Mouse (Mus musculus): ENCODE data around the gene Smim13. TPM values are rescaled to one million over a fixed set of nuclear protein-coding genes. Genes with fewer than 3 reads are reported as not detected.

Gene Smim13
- polyA plus RNA-seq, 1 experiment from 2014 or later, result 20.3 TPM

DNA sequence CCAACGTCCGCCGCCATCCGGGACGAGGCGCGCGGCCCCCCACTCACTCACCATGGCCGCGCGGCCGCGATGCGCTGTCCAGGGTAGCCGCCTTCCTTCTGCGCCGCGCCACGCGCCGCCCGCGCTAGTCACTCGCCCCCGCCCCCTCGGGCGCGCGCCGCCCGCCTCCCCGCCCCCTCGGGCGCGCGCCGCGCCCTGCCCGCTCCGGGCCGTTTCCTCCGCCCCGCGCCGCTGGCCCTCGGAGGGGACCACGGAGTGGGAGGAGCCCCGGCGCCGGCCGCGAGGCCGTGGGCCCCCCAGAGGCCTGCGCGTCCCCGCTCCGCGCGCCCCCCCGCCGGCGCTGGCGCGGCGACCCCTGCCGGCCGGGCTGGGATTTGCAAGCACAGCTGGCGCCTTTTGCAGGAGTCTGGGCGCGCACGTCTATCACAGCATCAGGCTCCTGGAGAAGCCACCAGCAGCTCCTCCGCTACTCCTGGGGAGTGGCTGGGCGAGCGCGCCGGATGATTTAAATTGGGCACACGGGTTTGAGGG lies 29.3 kb upstream of the Smim13 start, which contains the start of gene Elovl2:
TSS of gene Elovl2 (minus strand) at position 102 of the 531 bp plus-strand sequence.
- H3K27me3 ChIP-seq, result no peaks in the 10 kb centered on the region
- peak within 1 kb of the TSS; percentile 73 for H3K27ac ChIP-seq
- peaks cover 16% of the 10 kb centered on the region for H3K4me1 ChIP-seq
- peak within 1 kb of the TSS; percentile 79 for H3K4me3 ChIP-seq (replicated peaks)
- peaks cover 14% of the 10 kb centered on the region for H3K9me3 ChIP-seq
- H3K36me3 ChIP-seq (replicated peaks), result no peaks in the 10 kb centered on the region
- WGBS, result 2% methylated on average over 39 of the region's 77 CpGs
- H3K4me2 ChIP-seq, result peak within 1 kb of the TSS; percentile 58
- H3K9ac ChIP-seq, result peak within 1 kb of the TSS; percentile 79
- peak; percentile 95 for ATAC-seq (ENCODE audit: low FRiP score)

DNA sequence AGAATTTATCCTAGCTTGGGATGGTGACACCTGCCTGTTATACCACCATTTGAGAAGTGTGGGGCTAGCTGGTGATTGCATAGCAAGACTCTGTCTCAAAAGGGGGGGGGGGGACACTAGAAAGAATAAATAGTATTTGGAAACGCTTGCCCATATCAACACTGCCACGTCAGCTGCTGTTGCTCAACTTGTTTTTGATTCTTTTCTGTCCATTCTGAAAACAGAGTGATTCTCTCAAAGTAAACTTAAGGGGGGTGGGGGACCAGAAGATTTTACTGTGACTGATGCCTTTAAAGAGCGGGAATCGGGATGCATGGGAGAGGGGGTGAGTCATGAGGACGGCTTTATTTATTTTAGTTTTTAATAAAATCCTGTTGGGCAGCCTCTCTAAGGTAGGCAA lies 23.1 kb upstream of the Smim13 start:
- WGBS, result 84% methylated on average over 5 of the region's 5 CpGs
- Histone ChIP-seq H3K4me2 (no peak overlapping the region), H3K27ac (no peak overlapping the region), H3K4me1 (no peaks in the 10 kb centered on the region), H3K4me3 (replicated peaks) (no peak overlapping the region), H3K27me3 (no peaks in the 10 kb centered on the region), H3K9me3 (peaks cover 4% of the 10 kb centered on the region), H3K9ac (no peak overlapping the region), H3K36me3 (replicated peaks) (no peaks in the 10 kb centered on the region)
- ATAC-seq (ENCODE audit: low FRiP score), result no peak

DNA sequence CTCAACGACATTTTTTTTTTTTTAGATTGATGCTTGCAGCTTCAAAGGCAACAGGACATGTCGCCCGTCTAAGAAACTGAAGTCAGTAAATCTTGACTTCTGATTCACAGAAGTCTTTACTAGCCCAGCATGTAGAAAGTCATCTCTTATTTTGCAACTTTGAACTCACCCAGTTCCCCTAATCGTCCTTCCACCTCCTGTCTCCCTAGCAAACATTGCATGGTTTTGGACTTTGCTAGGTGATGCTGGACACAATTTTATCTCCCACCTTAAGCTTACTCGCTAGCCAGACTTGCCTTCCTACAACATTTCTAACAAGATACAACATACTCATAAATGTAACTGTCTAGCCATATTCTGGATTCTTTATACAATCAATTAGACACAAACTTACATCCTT lies 21.6 kb upstream of the Smim13 start:
- 86% methylated on average over 5 of the region's 5 CpGs for WGBS
- H3K4me1 ChIP-seq, result no peaks in the 10 kb centered on the region
- no peaks in the 10 kb centered on the region for H3K36me3 ChIP-seq (replicated peaks)
- H3K27ac ChIP-seq, result no peak overlapping the region
- no peak overlapping the region for H3K9ac ChIP-seq
- H3K4me3 ChIP-seq (replicated peaks), result no peak overlapping the region
- H3K27me3 ChIP-seq, result no peaks in the 10 kb centered on the region
- no peaks in the 10 kb centered on the region for H3K9me3 ChIP-seq
- H3K4me2 ChIP-seq, result no peak overlapping the region
- no peak for ATAC-seq (ENCODE audit: low FRiP score)

DNA sequence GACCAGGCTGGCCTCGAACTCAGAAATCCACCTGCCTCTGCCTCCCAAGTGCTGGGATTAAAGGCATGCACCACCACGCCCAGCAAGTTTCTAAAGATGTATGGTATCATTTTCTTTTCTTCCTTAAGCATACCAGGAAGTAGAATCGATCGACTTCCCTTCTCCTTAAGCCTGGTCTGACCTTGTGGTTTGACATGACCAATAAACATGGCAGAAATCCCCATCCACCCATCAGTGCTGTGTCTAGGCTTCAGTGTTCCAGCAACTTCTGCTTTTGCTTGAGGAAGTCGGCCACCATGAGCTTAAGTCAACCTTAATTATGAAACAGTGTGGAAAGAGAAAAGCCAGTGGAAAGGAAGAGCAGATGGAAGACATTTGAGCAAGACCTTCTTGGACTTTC lies 19.4 kb upstream of the Smim13 start:
- no peak overlapping the region for H3K27ac ChIP-seq
- no peaks in the 10 kb centered on the region for H3K9me3 ChIP-seq
- no peak for ATAC-seq (ENCODE audit: low FRiP score)
- no peak overlapping the region for H3K4me3 ChIP-seq (replicated peaks)
- H3K4me2 ChIP-seq, result no peak overlapping the region
- no peaks in the 10 kb centered on the region for H3K4me1 ChIP-seq
- no peak overlapping the region for H3K9ac ChIP-seq
- H3K27me3 ChIP-seq, result 0 out of 2 replicates have a peak, but pooled peaks cover 4% of the 10 kb centered on the region
- 89% methylated on average over 5 of the region's 5 CpGs for WGBS
- H3K36me3 ChIP-seq (replicated peaks), result no peaks in the 10 kb centered on the region

DNA sequence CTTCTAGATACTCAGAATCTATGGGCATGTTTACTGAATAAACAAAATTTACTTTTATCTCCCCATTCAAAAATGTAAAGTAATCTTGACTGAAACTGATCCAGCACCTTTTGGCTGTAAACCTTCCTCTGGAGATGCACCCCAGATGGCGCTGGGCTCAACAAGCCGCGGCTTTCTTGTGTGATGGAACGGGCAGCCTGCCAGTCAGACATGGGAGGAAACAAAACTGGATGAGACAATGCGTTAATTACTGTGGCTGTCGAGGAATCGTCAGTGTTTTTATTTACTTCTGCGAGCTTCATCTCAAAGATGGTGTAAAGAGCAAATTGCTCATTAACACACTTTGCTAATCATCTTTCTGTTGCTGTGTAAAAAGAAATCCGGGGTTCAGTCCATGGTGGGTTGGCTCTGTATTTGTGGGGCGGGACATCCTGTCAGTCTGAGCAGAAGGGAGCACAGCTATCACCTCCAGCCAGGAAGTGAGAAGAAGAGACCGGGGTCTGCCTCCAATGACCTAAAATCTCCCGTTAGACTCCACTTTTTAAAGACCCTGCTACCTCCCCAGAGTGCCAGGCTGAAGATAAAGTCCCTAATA lies 18.2 kb upstream of the Smim13 start:
- 72% methylated on average over 12 of the region's 12 CpGs for WGBS
- no peak overlapping the region for H3K27ac ChIP-seq
- no peaks in the 10 kb centered on the region for H3K36me3 ChIP-seq (replicated peaks)
- no peak overlapping the region for H3K4me3 ChIP-seq (replicated peaks)
- no peak for ATAC-seq (ENCODE audit: low FRiP score)
- H3K4me2 ChIP-seq, result no peak overlapping the region
- no peak overlapping the region for H3K9ac ChIP-seq
- no peaks in the 10 kb centered on the region for H3K9me3 ChIP-seq
- H3K27me3 ChIP-seq, result 0 out of 2 replicates have a peak, but pooled peaks cover 4% of the 10 kb centered on the region
- no peaks in the 10 kb centered on the region for H3K4me1 ChIP-seq

DNA sequence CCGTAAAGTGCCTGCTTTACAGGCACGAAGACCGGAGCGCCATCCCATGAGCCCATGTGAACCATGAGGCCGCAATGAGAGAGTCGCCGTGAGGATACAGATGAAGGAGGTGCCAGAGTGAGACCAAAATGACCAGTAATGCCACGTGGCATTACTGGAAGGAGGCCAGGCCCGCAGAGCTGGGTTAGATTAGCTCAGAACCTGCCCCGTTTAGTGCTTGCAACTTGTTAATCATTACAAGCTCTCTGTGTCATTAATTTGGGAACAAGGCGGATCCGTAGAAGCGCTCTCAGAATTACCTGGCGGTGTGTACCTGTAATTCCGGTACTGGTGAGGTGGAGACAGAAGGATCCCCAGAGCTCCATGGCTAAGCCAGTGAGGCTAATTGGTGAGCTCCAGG lies 17.4 kb upstream of the Smim13 start:
- H3K27ac ChIP-seq, result no peak overlapping the region
- 0 out of 2 replicates have a peak, but pooled peaks cover 4% of the 10 kb centered on the region for H3K27me3 ChIP-seq
- H3K4me3 ChIP-seq (replicated peaks), result no peak overlapping the region
- no peak overlapping the region for H3K4me2 ChIP-seq
- H3K36me3 ChIP-seq (replicated peaks), result no peaks in the 10 kb centered on the region
- no peak for ATAC-seq (ENCODE audit: low FRiP score)
- 93% methylated on average over 15 of the region's 15 CpGs for WGBS
- no peak overlapping the region for H3K9ac ChIP-seq
- H3K9me3 ChIP-seq, result no peaks in the 10 kb centered on the region
- H3K4me1 ChIP-seq, result no peaks in the 10 kb centered on the region

DNA sequence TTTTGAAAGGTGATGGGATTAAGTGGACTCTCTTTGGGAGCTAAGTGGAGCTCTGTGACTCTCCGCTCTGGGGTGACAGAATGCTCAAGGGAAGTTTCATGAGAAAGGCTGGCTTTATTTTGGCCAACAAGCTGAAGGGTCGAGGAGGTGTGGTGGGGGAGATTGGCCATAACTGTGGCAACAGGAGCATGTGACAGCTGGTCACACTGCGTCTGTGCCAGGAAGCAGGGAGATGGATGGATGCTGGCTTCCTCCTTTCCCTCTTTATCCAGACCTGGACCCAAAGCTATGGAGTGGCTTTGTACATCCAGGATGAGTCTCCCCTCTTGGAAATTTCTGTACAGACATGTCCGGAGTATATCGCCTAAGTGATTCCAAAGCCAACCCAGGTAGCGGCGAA lies 16.4 kb upstream of the Smim13 start:
- Histone ChIP-seq H3K4me2 (no peak overlapping the region), H3K4me3 (replicated peaks) (no peak overlapping the region), H3K27me3 (0 out of 2 replicates have a peak, but pooled peaks cover 4% of the 10 kb centered on the region), H3K27ac (no peak overlapping the region), H3K9me3 (no peaks in the 10 kb centered on the region), H3K4me1 (no peaks in the 10 kb centered on the region), H3K36me3 (replicated peaks) (no peaks in the 10 kb centered on the region), H3K9ac (no peak overlapping the region)
- no peak for ATAC-seq (ENCODE audit: low FRiP score)
- 81% methylated on average over 7 of the region's 7 CpGs for WGBS

DNA sequence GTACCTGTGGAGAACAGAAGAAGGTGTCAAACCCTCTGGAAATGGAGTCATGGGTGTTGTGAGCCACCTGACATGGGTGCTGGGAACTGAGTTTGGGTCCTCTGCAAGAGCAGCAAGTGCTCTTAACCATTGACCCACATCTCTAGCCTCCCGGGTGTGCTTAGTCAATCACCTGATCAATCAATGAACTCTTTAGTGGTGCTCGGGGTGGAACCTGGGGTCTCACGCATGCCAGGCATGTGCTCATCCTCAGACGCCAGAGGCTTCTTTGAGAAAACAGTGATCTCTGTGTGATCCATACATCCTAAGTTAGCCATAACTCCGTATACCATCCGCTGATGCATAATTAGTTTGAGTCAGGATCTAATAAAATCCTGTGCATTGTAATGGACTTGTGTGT lies 14.5 kb upstream of the Smim13 start:
- Histone ChIP-seq H3K4me1 (no peaks in the 10 kb centered on the region), H3K4me3 (replicated peaks) (no peak overlapping the region), H3K27ac (no peak overlapping the region), H3K9ac (no peak overlapping the region), H3K9me3 (no peaks in the 10 kb centered on the region), H3K27me3 (peaks cover 13% of the 10 kb centered on the region; the same call in 1 of the 2 replicates), H3K36me3 (replicated peaks) (no peaks in the 10 kb centered on the region), H3K4me2 (no peak overlapping the region)
- 91% methylated on average over 6 of the region's 6 CpGs for WGBS
- ATAC-seq (ENCODE audit: low FRiP score), result no peak

DNA sequence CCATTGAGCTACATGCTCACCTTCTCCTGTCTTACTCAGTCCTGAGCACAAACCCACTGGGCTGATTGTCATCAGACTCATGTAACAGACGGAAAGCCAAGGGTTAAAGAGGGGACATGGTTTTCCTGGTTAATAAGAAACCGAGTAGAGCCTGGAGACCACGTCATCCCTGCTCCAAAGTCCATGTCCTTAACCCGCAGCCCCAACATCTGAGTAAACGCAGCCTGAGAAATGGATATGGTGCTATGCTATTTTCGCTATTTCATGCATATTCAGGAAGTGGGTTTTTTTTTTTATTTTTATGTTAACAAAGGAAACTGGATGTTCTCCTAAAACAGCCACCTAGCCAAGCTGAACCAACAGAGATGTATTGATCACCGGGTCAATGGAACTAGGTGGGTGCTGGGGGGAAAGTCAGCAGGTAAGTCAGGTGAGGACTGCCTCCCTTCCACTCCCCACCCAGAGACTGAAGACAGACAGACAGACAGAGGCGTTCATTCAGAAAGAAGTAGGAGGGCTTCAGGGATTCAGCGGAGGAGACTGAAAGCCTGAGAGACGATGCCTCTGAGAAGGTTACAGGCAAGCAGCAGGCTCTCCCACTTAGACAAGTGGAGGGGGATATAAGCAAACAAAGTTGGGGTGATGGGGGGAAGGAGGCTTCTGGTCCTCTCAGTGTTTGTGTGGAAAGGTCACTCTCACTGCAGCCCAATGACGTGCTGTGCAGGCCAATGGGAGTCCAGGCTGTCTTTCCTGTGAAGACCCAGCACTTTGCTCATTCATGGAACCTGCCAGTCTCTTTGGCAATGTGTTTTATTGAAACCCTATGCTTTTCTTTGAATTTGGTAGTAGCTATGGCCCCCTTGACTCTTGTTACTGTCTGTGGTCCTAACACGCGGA lies 13.6 kb upstream of the Smim13 start:
- whole genome bisulfite sequencing, result 83% methylated on average over 13 of the region's 13 CpGs
- H3K9ac ChIP-seq, result no peak overlapping the region
- no peak for ATAC-seq (ENCODE audit: low FRiP score)
- no peak overlapping the region for H3K4me3 ChIP-seq (replicated peaks)
- no peaks in the 10 kb centered on the region for H3K9me3 ChIP-seq
- peaks cover 13% of the 10 kb centered on the region; the same call in 1 of the 2 replicates for H3K27me3 ChIP-seq
- no peak overlapping the region for H3K4me2 ChIP-seq
- H3K27ac ChIP-seq, result no peak overlapping the region
- no peaks in the 10 kb centered on the region for H3K36me3 ChIP-seq (replicated peaks)
- no peaks in the 10 kb centered on the region for H3K4me1 ChIP-seq

DNA sequence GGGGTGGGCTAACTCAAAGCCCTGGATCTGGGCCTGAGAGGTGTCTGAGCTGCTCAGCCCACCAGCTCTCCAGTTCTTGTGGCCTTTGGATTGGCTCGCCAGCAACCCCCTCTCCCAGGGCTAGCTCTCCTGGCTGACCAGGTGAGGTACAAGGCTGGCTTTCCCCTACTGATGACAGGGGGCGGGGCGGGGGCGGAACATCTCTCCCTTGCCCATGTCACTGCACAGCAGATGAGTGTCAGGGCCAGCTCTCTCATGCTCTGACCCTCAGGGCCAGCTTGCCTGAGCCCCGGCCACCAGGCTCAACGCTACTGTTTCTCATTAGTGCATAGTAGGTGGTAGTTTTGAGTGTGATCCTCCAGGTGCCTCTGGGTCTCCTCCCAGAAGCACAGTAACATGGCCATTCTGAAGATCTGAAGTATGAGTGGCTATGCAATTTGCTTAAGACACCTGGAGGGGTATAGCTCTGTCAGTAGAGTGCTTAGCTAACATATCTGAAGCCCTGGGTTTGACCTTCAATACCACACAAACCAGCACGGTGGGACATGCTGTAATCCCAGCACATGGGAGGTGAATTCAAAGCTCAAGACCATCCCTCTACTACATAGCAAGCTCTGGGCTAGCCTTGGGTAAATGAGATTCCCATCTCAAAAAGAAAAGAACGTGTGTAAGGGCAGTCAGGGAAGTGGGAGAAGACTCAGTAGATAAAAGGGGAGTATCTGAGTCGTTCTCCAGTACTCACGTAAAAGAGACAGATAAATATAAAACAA lies 11.4 kb upstream of the Smim13 start:
- Histone ChIP-seq H3K36me3 (replicated peaks) (no peaks in the 10 kb centered on the region), H3K4me2 (no peak overlapping the region), H3K4me1 (no peaks in the 10 kb centered on the region), H3K4me3 (replicated peaks) (no peak overlapping the region), H3K27ac (no peak overlapping the region), H3K9me3 (no peaks in the 10 kb centered on the region), H3K27me3 (peaks cover 13% of the 10 kb centered on the region; the same call in 1 of the 2 replicates), H3K9ac (no peak overlapping the region)
- 77% methylated on average over 10 of the region's 10 CpGs for WGBS
- ATAC-seq (ENCODE audit: low FRiP score), result no peak

DNA sequence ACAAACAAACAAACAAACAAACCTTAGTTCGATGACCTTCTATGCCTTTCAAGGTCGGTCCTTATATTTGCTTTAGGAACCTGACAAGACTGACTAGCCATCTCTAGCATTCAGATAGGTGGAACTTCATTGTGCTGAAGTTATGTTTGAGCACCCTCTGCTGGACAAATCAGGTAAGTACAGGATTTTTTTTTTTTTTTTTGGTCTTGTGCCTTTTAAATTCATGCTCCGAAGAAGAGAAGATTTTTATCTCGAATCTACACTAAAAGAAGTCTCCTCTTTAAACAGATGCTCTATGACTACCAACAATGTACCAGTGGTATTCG lies 10.9 kb upstream of the Smim13 start:
- ATAC-seq (ENCODE audit: low FRiP score), result no peak
- no peak overlapping the region for H3K27ac ChIP-seq

DNA sequence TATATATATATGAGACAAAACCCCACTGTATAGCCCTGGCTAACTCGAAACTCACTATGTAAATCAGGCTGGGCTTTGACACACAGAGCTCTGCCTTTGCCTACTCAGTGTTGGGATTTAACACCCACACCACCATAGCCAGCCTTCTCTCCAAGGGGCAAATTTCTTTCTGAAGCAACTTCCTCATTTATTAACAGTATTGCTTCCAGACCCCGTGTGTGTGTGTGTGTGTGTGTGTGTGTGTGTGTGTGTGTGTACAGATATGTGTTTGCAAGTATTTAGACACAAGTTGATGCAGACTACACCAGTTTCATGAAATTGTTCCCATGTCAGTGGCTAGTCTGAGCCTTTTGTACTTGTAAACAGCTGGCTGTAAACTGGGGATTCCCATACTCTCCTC lies 8.1 kb upstream of the Smim13 start:
- WGBS, result 74% methylated on average over 2 of the region's 2 CpGs
- H3K27ac ChIP-seq, result no peak overlapping the region
- no peaks in the 10 kb centered on the region for H3K4me1 ChIP-seq
- no peak for ATAC-seq (ENCODE audit: low FRiP score)
- H3K27me3 ChIP-seq, result peaks cover 9% of the 10 kb centered on the region; the same call in 1 of the 2 replicates
- H3K4me2 ChIP-seq, result no peak overlapping the region
- no peaks in the 10 kb centered on the region for H3K9me3 ChIP-seq
- no peak overlapping the region for H3K4me3 ChIP-seq (replicated peaks)
- H3K9ac ChIP-seq, result no peak overlapping the region
- H3K36me3 ChIP-seq (replicated peaks), result no peaks in the 10 kb centered on the region

More for the DNA sequence above, 10.9 kb upstream of the Smim13 start:
- Histone ChIP-seq H3K9ac (no peak overlapping the region), H3K36me3 (replicated peaks) (no peaks in the 10 kb centered on the region), H3K27me3 (peaks cover 13% of the 10 kb centered on the region; the same call in 1 of the 2 replicates), H3K4me1 (no peaks in the 10 kb centered on the region), H3K9me3 (no peaks in the 10 kb centered on the region), H3K4me2 (no peak overlapping the region), H3K4me3 (replicated peaks) (no peak overlapping the region)
- 18% methylated on average over 5 of the region's 5 CpGs for WGBS

Data from forebrain, embryonic 12.5 days (tissue).